Mouse (Mus musculus) lung, postnatal 14 days (tissue): Measurements from ENCODE around the gene Prdm12.
"Not testable (repeated sequence)": the region's sequence is repeated elsewhere in the genome, so short reads cannot be mapped to it uniquely, and the experiment has no call there.

Source experiments
- DNase-seq: peaks from one replicate; pipeline ENCODE4 v3.0.0; 2021

The Prdm12 gene

GRCm38 (mm10) chr2:31653971-31654853, 14.4 kb downstream of the Prdm12 start:
- DNase-seq: no peak

GRCm38 (mm10) chr2:31654854-31655559, 15.2 kb downstream of the Prdm12 start:
- peak; percentile 69 for DNase-seq

- no peak for DNase-seq
Observed at GRCm38 (mm10) chr2:31656374-31656773, 16.5 kb downstream of the Prdm12 start.

GRCm38 (mm10) chr2:31662939-31663803, 23.3 kb downstream of the Prdm12 start:
- no peak for DNase-seq

DNA sequence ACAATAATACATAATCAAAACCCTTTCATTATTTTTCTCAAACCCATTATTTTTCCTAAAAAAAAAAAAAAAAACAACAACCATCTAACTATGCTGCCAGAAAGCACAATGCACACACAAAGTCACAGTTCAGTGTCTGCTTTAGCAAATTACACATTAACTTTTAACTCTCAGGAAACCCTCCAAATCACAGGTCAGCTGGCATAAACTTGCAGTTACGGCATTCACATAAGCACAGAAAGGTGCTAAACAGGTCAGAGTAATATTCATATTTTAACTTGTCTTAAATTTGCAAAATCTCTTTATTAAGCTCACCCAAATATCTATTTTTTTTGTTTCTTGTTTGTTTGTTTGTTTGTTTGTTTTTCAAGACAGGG, 24.0 kb downstream of the Prdm12 start:
- no peak for DNase-seq

DNA sequence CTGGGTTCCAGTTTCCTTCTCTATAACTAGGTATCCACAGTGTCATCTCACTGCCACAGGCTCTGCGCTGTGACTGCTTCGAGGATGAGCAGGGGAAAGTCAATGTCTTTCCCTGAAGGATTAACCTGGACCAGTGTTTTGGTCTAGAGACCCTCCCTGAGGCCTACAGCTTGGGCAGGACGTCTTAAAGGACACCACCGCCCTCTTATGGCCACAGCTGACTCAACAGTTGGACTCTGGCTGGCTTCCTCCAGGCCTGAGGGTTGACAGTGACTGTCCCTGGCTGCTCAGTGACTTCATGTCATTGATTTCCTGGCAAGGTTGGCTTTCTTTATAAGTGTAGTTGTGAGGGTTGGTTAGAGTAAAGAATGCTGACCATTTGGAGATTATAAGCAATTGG, 27.5 kb downstream of the Prdm12 start:
- peak; percentile 22 for DNase-seq

- DNase-seq: peak; percentile 91
Observed at GRCm38 (mm10) chr2:31670551-31671035, 30.8 kb downstream of the Prdm12 start, which contains the start of gene Exosc2. Exosc2 (plus strand) TSS chr2:31670715.

DNA sequence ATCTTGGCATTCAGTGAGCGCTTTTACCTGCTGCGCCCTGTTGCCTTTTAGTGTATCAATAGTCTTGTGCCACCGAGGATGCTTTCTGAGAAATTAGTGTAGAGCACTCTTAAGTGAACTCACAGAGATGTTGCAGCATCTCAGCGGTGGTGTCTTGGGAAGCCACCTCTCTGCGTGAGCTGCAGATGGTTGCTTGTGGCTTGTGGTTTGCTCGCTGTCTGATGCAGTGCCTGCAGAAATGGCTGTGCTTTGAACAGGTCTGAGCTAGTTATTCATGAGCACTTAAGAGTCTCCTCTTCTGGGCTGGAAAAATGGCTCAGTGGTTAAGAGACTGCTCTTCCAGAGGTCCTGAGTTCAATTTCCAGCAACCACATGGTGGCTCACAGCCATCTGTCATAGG, 38.8 kb downstream of the Prdm12 start:
- DNase-seq: no peak

GRCm38 (mm10) chr2:31681051-31681707, 41.3 kb downstream of the Prdm12 start:
- not testable (repeated sequence) for DNase-seq

DNA sequence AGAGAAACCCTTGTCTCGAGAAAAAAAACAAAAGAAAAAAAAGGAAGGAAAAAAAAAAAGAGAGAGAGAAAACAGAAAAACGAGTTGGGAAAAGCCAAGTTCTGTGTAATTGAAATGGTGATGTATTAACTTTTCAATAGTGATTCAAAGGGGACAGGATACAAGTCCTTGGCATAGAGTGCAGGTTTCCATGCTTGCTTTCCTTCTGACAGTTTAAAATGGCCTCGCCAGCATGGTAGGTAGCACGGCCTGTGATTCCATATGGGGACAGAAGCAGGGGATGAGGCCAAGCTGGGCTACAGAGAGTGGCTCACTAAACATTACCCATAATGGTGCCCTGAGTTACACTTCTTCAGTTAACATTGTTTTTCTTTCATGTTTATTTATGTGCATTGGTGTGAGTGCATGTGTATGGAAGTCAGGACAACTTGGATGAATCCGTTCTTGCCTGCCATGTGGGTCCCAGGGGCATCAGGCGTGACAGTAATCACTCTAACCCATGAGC, 41.9 kb downstream of the Prdm12 start:
- DNase-seq: no peak

- DNase-seq: peak; percentile 74
Observed at GRCm38 (mm10) chr2:31683666-31684065, 43.8 kb downstream of the Prdm12 start.

DNA sequence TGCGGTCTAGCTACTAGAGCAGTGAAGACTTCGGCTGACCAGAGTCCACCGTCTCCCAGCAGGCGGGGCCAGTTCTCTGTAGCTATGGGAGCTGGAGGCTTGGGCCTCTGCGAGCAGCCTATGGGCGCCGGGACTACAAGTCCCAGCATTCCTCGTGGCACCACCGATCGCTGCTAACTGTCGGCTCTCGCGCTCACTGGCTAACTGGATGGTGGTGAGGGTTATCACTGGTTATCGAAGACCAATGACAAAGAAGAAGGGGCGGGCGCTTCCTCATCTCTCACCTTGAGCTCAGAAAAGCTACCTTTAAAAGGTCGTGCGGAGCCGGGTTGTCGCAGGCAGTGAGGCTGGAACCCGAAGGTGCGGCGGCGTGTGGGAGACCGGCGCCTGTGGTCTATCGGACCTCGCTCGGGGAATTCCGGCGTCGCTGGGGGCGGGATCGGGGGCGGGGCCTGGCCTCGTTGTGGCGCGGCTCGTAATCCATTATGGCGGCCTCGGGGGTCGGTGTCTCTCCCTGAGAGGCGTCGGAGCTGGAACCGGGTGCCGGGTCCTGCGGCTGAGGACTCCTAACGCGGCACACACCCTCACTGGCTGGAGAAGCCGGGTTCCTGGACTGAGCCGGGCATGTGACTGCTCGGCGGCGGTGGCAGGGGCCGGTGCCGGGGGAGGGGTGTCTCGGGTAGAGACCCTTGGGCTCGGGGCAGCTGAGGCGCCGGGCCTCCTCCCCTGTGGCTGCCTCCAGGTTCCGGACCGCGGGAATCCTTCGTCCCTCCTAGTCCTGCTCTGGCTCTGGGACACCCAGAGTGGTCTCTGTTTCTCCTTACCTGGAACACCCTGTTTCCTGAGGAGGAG, 48.5 kb downstream of the Prdm12 start, which contains the start of gene Abl1:
TSS of gene Abl1 (plus strand) at position 303 of the 852 bp plus-strand sequence.
- peak; percentile 93 for DNase-seq

DNA sequence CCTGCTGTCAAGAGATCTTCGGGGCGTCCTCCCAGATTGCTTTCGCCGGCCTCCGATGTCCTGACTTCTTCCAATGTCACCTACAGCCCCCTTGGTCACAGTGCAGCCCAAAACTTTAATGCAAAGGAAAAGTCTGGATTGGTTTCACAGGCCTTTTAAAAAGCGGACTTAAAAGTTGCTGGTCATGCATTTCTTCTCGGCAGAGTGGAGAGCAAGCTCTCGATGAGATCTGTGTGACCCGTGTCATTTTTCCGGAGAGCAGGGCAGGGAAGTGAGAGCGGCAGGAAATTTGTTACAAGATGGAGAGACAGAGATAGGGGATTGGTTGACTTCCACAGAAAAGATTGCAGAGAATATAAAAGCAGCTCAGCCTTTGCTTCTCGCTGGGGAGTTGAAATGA, 49.2 kb downstream of the Prdm12 start:
- peak; percentile 25 for DNase-seq

GRCm38 (mm10) chr2:31690063-31690462, 50.2 kb downstream of the Prdm12 start:
- DNase-seq: no peak

GRCm38 (mm10) chr2:31698209-31698608, 58.4 kb downstream of the Prdm12 start:
- DNase-seq: no peak

DNA sequence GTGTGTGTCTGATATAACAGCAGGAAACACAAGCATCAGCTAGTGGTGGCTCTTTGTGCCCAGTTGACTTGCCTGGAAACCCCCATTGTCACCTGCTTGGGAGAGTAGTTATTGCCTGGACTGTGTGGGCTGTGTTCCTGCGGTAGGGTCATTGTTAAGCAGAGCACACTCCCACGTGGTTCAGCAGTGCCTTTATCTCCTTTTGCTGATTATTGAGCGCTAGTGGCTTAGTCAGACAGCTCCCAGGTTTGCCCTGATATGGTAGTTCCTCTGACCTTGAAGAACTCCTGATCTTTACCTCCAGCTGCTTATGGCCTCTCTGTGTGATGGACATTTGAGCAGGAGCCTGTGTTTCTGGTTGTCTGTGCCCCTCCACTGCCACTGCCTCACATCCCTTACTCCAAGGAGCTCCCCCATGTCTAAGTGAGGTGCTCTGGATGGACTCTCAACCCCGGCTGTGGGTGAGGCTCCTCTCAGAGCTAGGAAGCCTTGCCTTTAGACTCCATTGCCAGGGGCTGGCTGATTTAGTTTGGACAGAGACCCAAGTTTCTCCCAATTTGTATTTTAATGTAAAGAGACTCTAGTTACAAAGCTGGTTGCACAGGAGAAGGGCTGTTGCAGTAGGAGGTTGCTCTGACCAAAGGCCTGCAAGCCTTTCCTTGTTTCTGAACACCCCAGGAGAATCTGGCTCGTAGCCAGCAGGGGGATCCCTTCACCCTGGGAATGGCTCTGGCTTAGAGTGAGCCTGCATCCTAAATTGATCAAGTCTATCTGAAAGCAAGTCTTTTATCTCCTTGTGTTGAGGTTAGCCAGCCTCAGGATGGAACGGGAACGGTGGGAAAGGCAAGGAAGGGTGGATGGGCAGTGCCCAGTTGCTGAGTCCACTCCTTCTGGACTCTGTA, 61.0 kb downstream of the Prdm12 start:
- no peak for DNase-seq

DNA sequence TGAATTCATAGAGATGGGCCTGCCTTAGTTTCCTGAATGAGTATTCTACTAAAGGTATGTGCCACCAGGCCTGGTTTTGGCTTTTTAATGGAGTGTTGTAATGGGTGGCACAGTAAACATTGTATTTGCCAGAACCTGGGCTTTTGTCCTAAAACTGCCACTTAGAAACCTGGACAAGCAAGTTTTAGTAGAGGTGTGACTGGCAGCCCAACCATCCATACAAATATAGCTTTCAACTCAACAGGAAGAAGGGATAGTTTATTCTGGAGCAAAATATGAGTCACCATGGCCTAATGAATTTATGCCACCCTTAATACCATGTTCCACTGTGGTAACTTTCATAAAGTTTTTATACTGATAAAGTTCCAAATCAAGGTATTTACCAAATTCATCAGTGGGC, 63.4 kb downstream of the Prdm12 start:
- no peak for DNase-seq
